Mouse (Mus musculus): Measurements from ENCODE around the gene Trmu.
A peak's percentile ranks its signal among the peaks of the same experiment; 100 is the strongest.
"Not testable (repeated sequence)": the region's sequence is repeated elsewhere in the genome, so short reads cannot be mapped to it uniquely, and the experiment has no call there.

The Trmu gene

GRCm38 (mm10) chr15:85878848-85879497 is at the start of gene Trmu:
Gene Trmu (plus strand): TSS chr15:85879312.
- peak; percentile 69 to 82 for DNase-seq (ENCODE audit: low spot score in 2 of 2)

- DNase-seq (ENCODE audit: low spot score in 2 of 2), result no peak
Measured at GRCm38 (mm10) chr15:85829470-85829869, 49.6 kb upstream of the Trmu start.

GRCm38 (mm10) chr15:85831954-85832590 is 47.0 kb upstream of the Trmu start, which contains the start of gene Ttc38:
Gene Ttc38 (plus strand): TSS chr15:85832306.
- peak; percentile 69 to 73 for DNase-seq (ENCODE audit: low spot score in 2 of 2)

GRCm38 (mm10) chr15:85832599-85832998 is 46.5 kb upstream of the Trmu start:
- no peak for DNase-seq (ENCODE audit: low spot score in 2 of 2)

- no peak for DNase-seq (ENCODE audit: low spot score in 2 of 2)
Measured at GRCm38 (mm10) chr15:85835335-85835734, 43.8 kb upstream of the Trmu start.

- DNase-seq (ENCODE audit: low spot score in 2 of 2), result no peak
Measured at GRCm38 (mm10) chr15:85836887-85837286, 42.2 kb upstream of the Trmu start.

GRCm38 (mm10) chr15:85840983-85841382 is 38.1 kb upstream of the Trmu start:
- peak in 1 of 2 experiments; percentile 27 for DNase-seq (ENCODE audit: low spot score in 2 of 2)

GRCm38 (mm10) chr15:85841796-85842360 is 37.2 kb upstream of the Trmu start:
- DNase-seq (ENCODE audit: low spot score in 2 of 2), result no peak

- DNase-seq (ENCODE audit: low spot score in 2 of 2), result no peak
Measured at GRCm38 (mm10) chr15:85845071-85845470, 34.0 kb upstream of the Trmu start.

- no peak for DNase-seq (ENCODE audit: low spot score in 2 of 2)
Measured at GRCm38 (mm10) chr15:85851656-85852392, 27.3 kb upstream of the Trmu start.

- no peak for DNase-seq (ENCODE audit: low spot score in 2 of 2)
Measured at GRCm38 (mm10) chr15:85858980-85859489, 20.1 kb upstream of the Trmu start.

- DNase-seq (ENCODE audit: low spot score in 2 of 2), result peak; percentile 82 to 90
Measured at GRCm38 (mm10) chr15:85859490-85860031, 19.6 kb upstream of the Trmu start, which contains the start of gene Gtse1. Gene Gtse1 (plus strand): TSS chr15:85859745.

GRCm38 (mm10) chr15:85865913-85866312 is 13.2 kb upstream of the Trmu start:
- not testable (repeated sequence) for DNase-seq (ENCODE audit: low spot score in 2 of 2)

GRCm38 (mm10) chr15:85867696-85868095 is 11.4 kb upstream of the Trmu start:
- DNase-seq (ENCODE audit: low spot score in 2 of 2), result peak in 1 of 2 experiments; percentile 73

GRCm38 (mm10) chr15:85877336-85877735 is 1.8 kb upstream of the Trmu start:
- DNase-seq (ENCODE audit: low spot score in 2 of 2), result no peak

GRCm38 (mm10) chr15:85879498-85879895 is 385 bp downstream of the Trmu start:
- DNase-seq (ENCODE audit: low spot score in 2 of 2), result no peak

GRCm38 (mm10) chr15:85885606-85886005 is 6.5 kb downstream of the Trmu start:
- no peak for DNase-seq (ENCODE audit: low spot score in 2 of 2)

GRCm38 (mm10) chr15:85889235-85889634 is 10.1 kb downstream of the Trmu start:
- DNase-seq (ENCODE audit: low spot score in 2 of 2), result no peak

- DNase-seq (ENCODE audit: low spot score in 2 of 2), result no peak
Measured at GRCm38 (mm10) chr15:85891971-85892370, 12.9 kb downstream of the Trmu start.

GRCm38 (mm10) chr15:85892498-85893118 is 13.5 kb downstream of the Trmu start:
- DNase-seq (ENCODE audit: low spot score in 2 of 2), result no peak

GRCm38 (mm10) chr15:85893871-85894270 is 14.8 kb downstream of the Trmu start:
- no peak for DNase-seq (ENCODE audit: low spot score in 2 of 2)

Measured in spleen, postnatal 14 days (tissue).